Mouse (Mus musculus) CD4-positive, CD25-positive, alpha-beta regulatory T cell, adult 4 months (primary cell): ENCODE measurements around the gene Kpnb1. TPM values are rescaled to one million over a fixed set of nuclear protein-coding genes. Genes with fewer than 3 reads are reported as not detected.

Experiments used
- ATAC-seq: one replicate; pipeline ENCODE4 v1.8.0; 2017
- polyA plus RNA-seq, 2 experiments: library from polyadenylated mRNA; unstranded; fragments of 100-300 nt; shearing (Covaris generic); gene quantifications; one replicate each; pipeline ENCODE4 v1.2.1; 2017

The Kpnb1 gene
- polyA plus RNA-seq, 2 experiments from 2014 or later = 23.5 to 33.4 TPM

DNA sequence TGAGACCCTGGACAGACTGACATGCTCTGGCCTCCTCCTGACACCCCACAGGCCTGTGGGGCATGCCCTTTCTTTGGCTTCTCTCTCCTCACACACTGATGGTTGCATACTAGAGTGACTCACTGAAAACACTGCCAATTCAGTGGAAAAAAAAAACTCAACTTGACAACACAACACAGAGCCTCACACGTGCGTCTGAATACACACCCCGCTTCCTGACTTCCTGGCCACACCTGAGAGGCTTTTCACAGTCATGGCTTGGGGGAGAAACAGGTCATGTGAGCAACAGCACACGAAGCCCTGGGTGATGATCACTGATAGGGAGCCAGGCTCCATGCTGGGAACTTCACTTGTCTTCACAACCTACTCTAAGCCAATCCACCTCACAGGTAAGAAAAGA, 46.9 kb downstream of the Kpnb1 start:
- peak; percentile 77 for ATAC-seq

- ATAC-seq = no peak
Measured at GRCm38 (mm10) chr11:97139256-97139655, 48.4 kb downstream of the Kpnb1 start.

DNA sequence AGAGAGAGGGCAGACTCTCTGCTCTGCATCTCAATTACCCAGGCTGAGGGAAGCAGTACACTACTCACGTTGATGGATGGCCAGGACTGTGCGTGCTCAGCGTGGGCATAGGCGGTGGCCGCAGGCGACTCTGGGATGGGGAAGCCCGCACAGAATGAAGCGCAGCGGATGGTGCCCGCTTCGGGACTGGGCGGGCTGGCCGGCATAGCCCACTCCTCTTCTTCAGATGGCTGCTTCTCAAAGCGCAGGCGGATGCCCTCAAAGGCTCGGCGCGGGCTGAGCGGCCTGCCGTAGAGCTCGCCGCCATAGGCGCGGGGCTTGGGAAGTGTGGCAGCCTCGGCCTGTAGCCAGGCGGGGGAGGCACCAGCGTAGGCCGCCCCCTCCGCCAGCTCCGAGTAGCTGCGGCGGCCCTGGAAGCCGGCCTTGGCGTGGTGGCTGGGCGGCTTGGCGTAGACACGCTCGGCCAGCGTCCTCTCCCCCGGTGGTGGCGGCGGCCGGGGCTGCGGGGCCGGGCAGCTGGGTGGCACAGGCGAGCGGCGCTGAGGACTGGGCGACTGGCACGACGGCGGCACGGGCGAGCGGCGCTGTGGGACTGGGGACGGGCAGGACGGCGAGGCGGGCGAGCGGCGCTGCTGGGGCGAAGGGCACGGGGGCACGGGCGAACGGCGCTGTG, 49.0 kb downstream of the Kpnb1 start:
- no peak for ATAC-seq

DNA sequence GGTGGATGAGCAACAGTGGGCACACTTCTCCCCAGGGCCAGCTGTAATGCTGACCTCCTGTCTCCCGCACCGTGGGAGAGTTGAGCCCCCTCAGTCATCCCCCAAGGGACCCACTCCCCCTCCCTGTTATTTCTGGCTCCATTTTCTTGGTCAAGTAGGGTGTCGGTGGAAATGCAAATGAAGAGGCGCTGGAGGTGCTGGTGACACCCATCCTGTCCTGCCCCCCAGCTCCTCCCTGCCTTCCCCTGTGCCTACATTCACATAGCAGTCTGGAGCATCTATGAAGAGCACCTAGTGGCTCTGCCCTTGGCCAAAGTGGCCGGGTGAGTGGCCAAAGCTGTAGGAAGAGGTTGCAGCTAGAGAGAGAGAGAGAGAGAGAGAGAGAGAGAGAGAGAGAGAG, 54.4 kb downstream of the Kpnb1 start:
- ATAC-seq = no peak

DNA sequence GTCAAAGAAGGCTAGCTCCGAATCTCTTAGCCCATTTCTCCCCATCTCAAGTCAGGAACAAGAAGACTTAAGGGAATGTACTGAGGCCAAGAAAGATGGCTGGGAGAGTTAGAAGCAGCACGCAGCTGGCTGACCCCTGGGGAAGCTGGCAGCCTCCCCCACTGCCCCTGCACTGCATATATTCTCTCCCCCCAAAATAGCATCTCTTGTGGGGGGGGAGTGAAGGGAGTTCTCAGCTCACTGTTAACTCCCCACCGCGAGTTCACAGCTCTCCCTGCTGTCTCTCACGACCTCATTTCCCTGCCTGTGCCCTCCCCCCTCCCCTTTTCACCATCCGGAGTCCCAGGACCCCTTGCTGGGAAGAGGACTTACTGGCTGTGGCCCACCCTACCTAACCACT, 55.5 kb downstream of the Kpnb1 start:
- no peak for ATAC-seq

- ATAC-seq = no peak
Measured at GRCm38 (mm10) chr11:97131683-97132082, 56.0 kb downstream of the Kpnb1 start.

GRCm38 (mm10) chr11:97130318-97130717, 57.4 kb downstream of the Kpnb1 start:
- ATAC-seq = no peak

DNA sequence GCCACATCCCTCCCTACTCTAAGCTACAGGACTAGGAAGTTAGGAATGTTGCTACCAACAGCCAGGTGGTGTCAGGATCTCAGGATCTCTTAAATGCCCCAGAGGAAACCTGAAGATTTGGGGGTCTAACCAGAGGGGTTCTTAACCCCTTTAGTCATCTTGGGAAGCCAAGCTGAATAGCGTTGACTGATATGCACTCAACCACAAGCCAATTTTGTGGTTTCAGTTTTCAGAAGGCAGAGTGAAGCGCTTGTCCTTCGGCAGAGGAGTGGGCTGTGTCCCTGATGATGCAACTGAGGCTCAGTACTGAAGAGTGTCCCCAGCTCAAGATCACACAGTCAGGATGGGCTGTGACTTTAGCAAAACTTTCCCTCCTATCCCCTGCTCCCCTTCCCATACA, 58.7 kb downstream of the Kpnb1 start:
- no peak for ATAC-seq

DNA sequence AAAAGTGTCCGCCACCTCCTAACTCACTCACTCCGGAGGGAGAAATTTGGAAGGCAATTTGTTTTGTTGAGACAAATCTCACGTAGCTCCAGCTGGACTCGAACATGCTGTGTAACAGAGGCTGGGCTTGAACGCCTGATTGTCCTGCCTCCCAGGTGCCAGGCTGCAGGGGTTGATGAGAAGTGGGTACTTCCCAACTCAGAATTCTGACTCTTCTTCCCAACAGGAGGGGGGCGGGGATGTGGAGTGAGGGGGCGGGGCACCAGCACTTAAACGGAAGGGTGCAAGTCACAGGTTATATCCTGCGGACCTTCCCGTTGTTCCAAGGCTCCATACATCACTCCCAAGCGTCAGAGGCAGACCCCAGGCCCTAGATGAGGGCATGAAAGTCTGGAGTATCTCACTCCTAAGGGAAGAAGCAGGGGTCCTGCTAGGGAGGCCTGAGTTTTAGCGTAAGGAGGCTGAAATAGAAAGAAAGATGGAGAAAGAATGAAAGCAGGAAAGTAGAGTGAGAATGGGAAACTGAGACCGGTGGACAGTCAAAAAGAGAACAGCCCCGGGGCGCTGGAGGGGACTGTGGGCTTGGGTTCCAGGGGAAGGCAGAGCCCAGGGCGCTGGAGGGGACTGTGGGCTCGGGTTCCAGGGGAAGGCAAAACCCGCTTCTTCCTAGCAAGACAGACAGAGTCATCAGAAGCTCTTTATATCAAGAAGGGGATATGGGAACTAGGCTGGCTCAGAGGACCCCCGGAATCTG, 60.0 kb downstream of the Kpnb1 start:
- ATAC-seq = no peak

DNA sequence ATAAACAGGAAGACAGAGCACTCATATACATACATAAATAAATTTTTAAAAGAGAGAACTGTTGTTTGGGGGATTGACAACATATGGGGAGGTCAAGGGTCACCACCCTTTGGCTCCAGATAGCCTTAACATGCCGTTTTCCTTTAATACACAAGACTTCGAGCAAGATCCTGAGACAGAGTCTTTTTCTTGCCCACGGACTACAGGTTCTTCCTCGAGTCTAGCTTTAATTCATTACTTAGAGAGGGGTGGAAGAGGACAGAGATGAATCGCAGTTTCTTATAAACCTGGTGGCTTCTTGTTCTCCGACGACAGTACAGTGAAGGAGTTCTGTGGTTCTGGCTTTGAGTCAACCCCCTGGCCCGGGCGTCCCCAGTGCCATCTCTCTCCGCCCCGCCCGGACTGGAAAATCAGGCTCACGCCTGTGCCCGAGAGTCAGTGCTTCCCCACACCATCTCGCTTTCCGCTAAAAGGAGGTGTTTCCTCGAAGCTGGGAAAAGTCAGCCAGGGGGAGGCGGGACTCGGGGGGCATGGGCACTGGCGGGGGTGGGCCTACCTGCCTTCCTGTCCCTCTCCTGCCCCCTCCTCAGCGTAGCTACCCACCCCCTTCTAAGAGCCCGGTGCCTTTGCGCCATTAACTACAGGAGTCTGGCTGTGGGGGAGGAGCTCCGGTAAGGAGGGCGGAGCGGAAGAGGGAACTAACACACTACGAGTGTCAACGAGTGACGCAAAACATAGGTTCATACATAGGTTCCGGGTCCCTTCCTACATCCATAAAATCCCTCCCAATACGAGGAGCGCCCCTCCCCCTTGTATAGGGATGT, 60.8 kb downstream of the Kpnb1 start:
- peak; percentile 92 for ATAC-seq

- no peak for ATAC-seq
Measured at GRCm38 (mm10) chr11:97124266-97125036, 63.2 kb downstream of the Kpnb1 start.

DNA sequence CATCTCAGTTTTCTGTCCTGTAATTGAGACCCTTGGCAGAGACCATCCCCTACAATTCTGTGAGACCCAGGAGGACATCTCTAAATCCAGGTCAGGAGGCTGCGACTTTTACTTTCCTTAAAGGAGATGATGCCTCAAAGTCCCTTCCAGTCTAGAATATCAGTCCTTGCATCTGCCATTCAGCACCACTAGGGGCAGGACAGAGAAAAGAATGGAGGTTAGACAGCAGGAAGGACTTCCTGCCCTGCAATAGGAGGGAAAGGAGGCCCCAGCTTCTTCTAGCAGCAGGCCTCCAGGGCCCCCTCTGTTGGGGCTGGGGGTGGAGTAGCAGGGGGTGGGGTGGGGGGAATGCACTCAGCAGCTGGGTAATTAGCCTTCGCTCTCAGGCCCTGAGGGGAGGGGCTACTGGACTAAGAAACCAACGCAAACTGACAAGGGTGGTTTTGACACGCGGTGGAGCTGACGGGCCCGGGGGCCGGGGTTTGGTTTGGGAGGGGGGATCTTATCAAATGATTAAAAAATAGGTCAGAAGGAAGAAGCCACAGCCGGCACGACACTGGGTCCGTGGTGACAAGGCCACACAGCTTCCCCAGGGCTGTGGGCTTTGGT, 64.3 kb downstream of the Kpnb1 start:
- no peak for ATAC-seq

DNA sequence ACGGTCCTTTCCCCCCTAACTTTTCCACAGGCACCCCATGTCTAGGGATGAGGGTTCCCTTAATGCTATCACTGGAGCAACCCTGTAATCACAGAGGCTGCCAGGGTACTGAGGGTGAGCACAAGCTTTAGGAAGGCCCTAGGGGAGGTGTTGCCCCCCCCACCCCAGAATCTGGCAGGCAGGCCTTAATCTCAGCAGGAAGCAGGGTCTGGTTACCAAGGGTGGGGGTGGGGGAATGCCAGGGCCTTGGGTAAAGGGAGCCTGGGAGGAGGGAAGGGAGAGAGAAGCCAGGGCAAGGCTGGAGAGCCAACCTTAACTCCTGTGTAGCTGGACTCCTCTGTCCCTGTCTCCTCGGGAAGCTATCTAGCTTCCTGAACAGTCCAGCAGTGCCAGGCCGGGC, 67.0 kb downstream of the Kpnb1 start:
- no peak for ATAC-seq

- ATAC-seq = no peak
Measured at GRCm38 (mm10) chr11:97120221-97120620, 67.5 kb downstream of the Kpnb1 start.

GRCm38 (mm10) chr11:97115797-97116196, 71.9 kb downstream of the Kpnb1 start:
- peak; percentile 69 for ATAC-seq

DNA sequence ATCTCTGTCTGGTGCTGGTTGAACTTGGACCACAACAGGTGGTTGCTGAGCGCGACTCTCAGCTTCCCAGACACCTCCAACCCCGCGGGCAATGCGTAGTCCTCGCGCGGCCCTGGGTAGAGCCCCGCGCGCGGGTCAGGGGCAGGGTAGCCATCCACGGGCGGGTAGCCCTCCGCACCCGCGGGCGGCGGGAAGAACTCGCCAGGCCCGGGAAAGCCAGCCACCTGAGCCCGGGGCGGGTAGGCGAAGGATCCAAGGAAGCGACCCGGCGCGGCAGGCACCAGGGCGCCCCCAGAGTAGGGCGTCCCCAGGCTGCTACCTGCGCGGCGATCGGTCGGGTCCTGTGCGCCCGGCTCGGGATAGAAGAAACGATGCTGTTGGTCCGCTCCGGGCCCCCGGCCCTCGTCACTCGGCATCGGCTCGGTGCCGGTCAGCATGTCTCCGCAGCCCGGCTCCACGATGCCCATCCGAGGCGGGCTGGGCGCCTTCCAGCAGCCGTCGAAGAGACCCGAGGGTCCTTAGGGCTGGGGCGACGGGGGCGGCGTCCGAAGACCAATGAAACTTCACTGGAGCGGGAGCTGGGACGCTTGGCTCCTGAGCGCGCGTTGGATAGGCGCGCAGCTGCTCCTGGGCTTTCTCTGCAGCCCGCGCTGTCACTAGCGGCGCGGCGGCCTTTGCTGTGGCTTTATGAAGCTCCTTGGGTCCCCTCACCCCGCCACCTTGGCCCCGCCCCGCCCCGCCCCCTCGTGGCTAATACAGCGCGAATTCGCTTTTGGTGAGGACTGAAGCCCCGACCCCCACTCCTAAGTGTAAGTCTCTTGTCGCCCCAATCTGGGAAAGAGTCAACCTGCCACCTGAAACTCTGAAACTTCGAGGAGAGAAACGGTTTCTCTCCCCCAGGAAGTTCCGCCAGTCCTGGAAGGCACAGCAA, 72.7 kb downstream of the Kpnb1 start, which contains the start of gene Tbx21:
Tbx21 (minus strand) TSS at position 661 of the 931 bp plus-strand sequence.
- peak; percentile 50 for ATAC-seq

DNA sequence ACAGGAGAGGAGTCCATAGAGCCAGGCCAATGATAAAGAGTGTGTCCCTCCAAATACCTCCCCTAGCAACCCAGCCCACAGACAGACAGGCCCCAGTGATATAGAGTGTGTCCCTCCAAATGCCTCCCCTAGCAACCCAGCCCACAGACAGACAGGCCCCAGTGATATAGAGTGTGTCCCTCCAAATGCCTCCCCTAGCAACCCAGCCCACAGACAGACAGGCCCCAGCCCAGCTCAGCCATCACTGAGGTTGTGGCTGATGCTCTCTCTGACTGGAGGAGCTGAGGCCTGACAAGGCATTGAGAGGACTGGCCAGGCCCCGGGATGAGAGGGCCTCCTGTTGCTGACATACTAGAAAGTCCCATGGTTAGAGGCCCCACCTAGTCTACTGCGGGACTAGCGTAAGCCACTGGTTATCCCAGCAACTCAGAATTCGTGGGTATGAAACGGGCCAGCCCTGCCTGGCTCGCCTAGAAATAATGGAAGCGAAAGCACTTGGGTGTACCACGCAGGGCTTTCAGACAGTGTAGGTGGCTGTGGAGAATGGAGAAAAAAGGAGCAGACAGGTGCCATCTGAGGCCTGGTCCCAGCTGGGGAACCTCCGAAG, 75.1 kb downstream of the Kpnb1 start:
- ATAC-seq = peak; percentile 17
